Mouse (Mus musculus) ES-E14 (cell line): ENCODE data around the gene Tnrc18. TPM values are rescaled to one million over a fixed set of nuclear protein-coding genes. Genes with fewer than 3 reads are reported as not detected.
A peak's percentile ranks its signal among the peaks of the same experiment; 100 is the strongest.

Experiments
- DNase-seq: peaks from one replicate; pipeline ENCODE4 v3.0.0-alpha.2; 2013; ENCODE audit warnings: low read depth, low spot score
- H3K27ac ChIP-seq: 2 replicates; pipeline ENCODE4 v1.5.1; 2012; ENCODE audit warnings: low read depth, mild to moderate bottlenecking, low read length, moderate library complexity, mixed read lengths; ENCODE audit not compliant: poor library complexity, insufficient read depth, severe bottlenecking
- H3K36me3 ChIP-seq: 2 replicates; pipeline ENCODE4 v1.6.1; 2012; ENCODE audit warnings: mild to moderate bottlenecking, low read length, moderate library complexity, mixed read lengths; ENCODE audit not compliant: control insufficient read depth, poor library complexity, insufficient read depth, severe bottlenecking
- H3K4me1 ChIP-seq, 2 experiments: fragments of 150-350 bp in 1 of 2; sonication (generic) in 1 of 2; 2 replicates each; pipeline ENCODE4 v1.6.1; 2012; ENCODE audit warnings: low read length in 2 of 2, mild to moderate bottlenecking in 1 of 2, mixed read lengths in 1 of 2; ENCODE audit not compliant: control insufficient read depth in 2 of 2, insufficient read depth in 2 of 2, poor library complexity in 1 of 2
- H3K4me3 ChIP-seq, 2 experiments: fragments of 150-350 bp in 1 of 2; sonication (generic) in 1 of 2; 2 replicates each; pipeline ENCODE4 v1.5.1; 2012; ENCODE audit warnings: low read length in 2 of 2, low read depth in 1 of 2, mild to moderate bottlenecking in 1 of 2, mixed read lengths in 1 of 2; ENCODE audit not compliant: insufficient read depth in 1 of 2, poor library complexity in 1 of 2, severe bottlenecking in 1 of 2
- H3K9ac ChIP-seq: 2 replicates; pipeline ENCODE4 v1.6.1; 2012; ENCODE audit warnings: low read depth, mild to moderate bottlenecking, low read length, mixed read lengths; ENCODE audit not compliant: poor library complexity, insufficient read depth, severe bottlenecking
- H3K9me3 ChIP-seq: fragments of 150-350 bp; sonication (generic); 2 replicates; pipeline ENCODE4 v1.6.1; 2012; ENCODE audit warnings: low read depth, mild to moderate bottlenecking, low read length; ENCODE audit not compliant: control insufficient read depth, insufficient read depth
- CHD2 ChIP-seq: IDR thresholded peaks from 2 replicates; pipeline ENCODE4 v1.6.1; 2014; ENCODE audit warnings: mild to moderate bottlenecking, low read depth, low read length, inconsistent platforms
- HCFC1 ChIP-seq: IDR thresholded peaks from 2 replicates; pipeline ENCODE4 v1.6.1; 2012; ENCODE audit warnings: low read length, inconsistent platforms, borderline replicate concordance; ENCODE audit not compliant: insufficient read depth
- MAFK ChIP-seq: IDR thresholded peaks from 2 replicates; pipeline ENCODE4 v1.6.1; 2014; ENCODE audit warnings: mild to moderate bottlenecking, low read depth, low read length, inconsistent platforms; ENCODE audit not compliant: insufficient read depth
- ZC3H11A ChIP-seq: IDR thresholded peaks from 2 replicates; pipeline ENCODE4 v1.6.1; 2012; ENCODE audit warnings: low read depth, mild to moderate bottlenecking, inconsistent platforms, low read length, borderline replicate concordance
- ZNF384 ChIP-seq: IDR thresholded peaks from 2 replicates; pipeline ENCODE4 v1.6.1; 2012; ENCODE audit warnings: low read depth, low read length, inconsistent platforms
- in situ Hi-C, 2 experiments: fragments of 600-800 bp; cut with MboI; formaldehyde crosslinking; loops; one replicate each; pipeline ENCODE4 v1.15.1; 2025; ENCODE audit warnings: low sequenced_read_pairs in 2 of 2, inconsistent platforms in 1 of 2; ENCODE audit not compliant: unreplicated experiment in 2 of 2
- total RNA-seq: library from RNA; depleted of rRNA; stranded (reverse); fragments of 300-350 nt; gene quantifications from 2 replicates; pipeline ENCODE4 v1.2.3, GENCODE M21; 2012

Gene Tnrc18
- total RNA-seq, 1 experiment, result 20.7 TPM

DNA sequence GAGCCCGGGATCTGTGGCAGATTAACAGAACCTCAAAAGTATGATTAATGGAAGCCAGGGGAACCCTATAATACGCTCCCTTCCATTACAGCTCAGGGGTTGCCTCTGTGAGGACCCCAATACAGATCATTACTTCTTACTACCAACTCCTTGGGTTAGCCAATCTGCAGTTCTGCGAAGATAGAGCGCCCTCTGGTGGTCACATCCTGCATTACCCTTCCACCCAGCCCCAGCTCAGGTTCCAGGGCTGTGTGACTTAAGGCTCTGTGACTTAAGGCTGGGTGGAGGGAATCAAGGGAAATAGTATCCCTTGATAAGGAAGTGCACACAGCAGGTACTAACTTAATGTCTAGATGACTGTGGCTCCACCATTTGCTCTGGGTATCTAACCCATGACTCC lies 99.4 kb downstream of the Tnrc18 start:
- Histone ChIP-seq H3K36me3 (peaks cover 4% of the 10 kb centered on the region; the same call in 1 of the 2 replicates), H3K4me3 (no peak overlapping the region), H3K27ac (no peak overlapping the region), H3K9me3 (no peaks in the 10 kb centered on the region), H3K4me1 (peaks cover 3 to 25% of the 10 kb centered on the region in 2 experiments; a peak in 3 of 4 replicates), H3K9ac (no peak overlapping the region)
- DNase-seq, result peak; percentile 75
- TF ChIP-seq ZC3H11A (peak; percentile 85), ZNF384 (no peak)
- in situ Hi-C loops, result no loop called here

DNA sequence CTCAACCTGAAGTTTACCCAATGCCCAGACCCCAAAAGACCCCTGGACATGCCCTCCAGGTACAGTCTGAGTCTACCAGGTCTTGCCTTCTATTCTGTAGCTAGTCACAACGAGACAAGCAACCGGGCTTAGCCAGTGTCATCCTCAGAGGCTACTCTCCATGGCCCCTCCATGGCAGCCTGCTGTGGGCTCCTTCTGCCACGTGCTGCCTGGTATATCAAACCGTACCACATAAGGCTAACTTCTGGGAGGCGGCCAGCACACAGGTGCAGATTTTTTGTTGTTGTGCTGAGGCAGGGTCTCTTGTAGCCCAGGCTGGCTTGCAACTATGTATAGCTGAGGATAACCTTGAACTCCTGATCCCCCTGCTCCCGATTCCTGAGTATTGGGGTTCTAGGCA lies 101.4 kb downstream of the Tnrc18 start:
- Histone ChIP-seq H3K36me3 (peaks cover 2% of the 10 kb centered on the region; the same call in 1 of the 2 replicates), H3K27ac (no peak overlapping the region), H3K9ac (no peak overlapping the region), H3K4me1 (peaks cover 3 to 25% of the 10 kb centered on the region in 2 experiments; a peak in 3 of 4 replicates), H3K9me3 (no peaks in the 10 kb centered on the region), H3K4me3 (no peak overlapping the region)
- TF ChIP-seq CHD2, result no peak
- no peak for TF ChIP-seq HCFC1
- TF ChIP-seq MAFK, result no peak
- TF ChIP-seq ZNF384, result no peak
- TF ChIP-seq ZC3H11A, result no peak
- DNase-seq, result no peak
- in situ Hi-C loops, result no loop called here

DNA sequence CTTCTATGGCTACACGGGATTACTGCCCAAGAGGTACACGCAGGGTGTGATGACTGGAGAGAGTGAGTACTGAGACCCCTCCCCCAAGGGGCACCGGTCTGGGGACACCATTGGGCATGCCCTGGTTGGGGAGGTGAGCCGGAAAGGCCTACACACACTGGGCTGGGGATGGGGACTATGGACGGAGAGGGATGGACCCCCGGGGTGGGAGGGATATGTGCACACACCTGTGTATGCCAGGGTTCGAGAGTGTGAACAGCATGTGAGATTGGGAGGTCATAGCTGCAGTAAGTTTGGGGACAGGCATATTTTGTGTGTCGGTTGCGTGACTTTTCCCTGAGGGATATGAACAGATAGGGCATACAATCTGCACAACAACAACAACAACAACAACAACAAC lies 102.4 kb downstream of the Tnrc18 start:
- peaks cover 2% of the 10 kb centered on the region; the same call in 1 of the 2 replicates for H3K36me3 ChIP-seq
- in situ Hi-C loops, result no loop called here
- no peaks in the 10 kb centered on the region for H3K9me3 ChIP-seq
- DNase-seq, result no peak
- H3K4me3 ChIP-seq, result no peak overlapping the region
- peaks cover 3 to 25% of the 10 kb centered on the region in 2 experiments; a peak in 3 of 4 replicates for H3K4me1 ChIP-seq
- TF ChIP-seq HCFC1 (no peak), CHD2 (no peak), ZC3H11A (no peak), ZNF384 (no peak), MAFK (no peak)
- no peak overlapping the region for H3K9ac ChIP-seq
- H3K27ac ChIP-seq, result no peak overlapping the region

DNA sequence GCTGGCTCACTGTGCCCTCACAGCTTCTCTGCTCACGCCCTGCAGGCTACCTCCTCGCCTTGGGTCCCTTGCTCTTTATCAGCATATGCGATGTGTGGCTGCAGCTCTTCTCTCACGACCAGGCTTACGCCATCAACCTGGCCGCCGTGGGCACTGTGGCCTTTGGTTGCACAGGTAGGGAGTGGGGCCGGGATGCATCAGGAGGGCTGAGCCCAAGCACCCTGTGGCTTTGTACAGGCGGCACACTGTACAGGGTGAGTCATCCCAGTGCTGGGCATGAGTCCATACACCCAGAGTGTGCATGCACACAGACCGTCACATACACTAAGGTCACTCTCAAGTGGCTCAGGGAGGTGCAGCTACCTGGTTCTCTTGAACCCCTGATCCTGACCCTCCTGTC lies 103.5 kb downstream of the Tnrc18 start:
- DNase-seq, result no peak
- no peak overlapping the region for H3K27ac ChIP-seq
- H3K9ac ChIP-seq, result no peak overlapping the region
- in situ Hi-C loops, result no loop called here
- H3K36me3 ChIP-seq, result peaks cover 2% of the 10 kb centered on the region; the same call in 1 of the 2 replicates
- TF ChIP-seq CHD2 (no peak), MAFK (no peak), ZNF384 (no peak), ZC3H11A (no peak), HCFC1 (no peak)
- H3K4me1 ChIP-seq, result peaks cover 3 to 23% of the 10 kb centered on the region in 2 experiments; a peak in 3 of 4 replicates
- H3K9me3 ChIP-seq, result no peaks in the 10 kb centered on the region
- H3K4me3 ChIP-seq, result no peak overlapping the region

DNA sequence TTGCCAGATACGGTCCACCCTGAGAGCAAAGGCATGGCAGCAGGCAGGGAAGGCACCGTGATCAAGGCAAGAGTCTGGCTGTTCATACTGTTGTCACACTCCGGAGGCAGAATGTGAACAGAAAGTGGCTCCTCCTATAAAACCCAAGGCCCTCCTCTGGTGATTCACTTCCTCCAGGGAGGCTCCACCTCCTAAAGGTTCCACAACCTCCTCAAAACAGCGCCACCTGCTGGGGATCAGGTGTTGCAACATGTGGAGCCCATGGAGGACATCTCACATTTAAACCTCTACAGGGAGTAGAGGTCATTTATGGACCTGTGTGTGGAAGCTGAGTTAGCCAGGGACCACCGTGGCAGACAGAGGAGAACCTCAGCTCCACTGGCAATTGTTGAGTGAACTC lies 105.1 kb downstream of the Tnrc18 start:
- H3K9ac ChIP-seq, result no peak overlapping the region
- in situ Hi-C loops, result no loop called here
- TF ChIP-seq HCFC1 (no peak), MAFK (no peak), ZNF384 (no peak), CHD2 (no peak), ZC3H11A (no peak)
- no peak overlapping the region for H3K27ac ChIP-seq
- no peak for DNase-seq
- no peaks in the 10 kb centered on the region for H3K36me3 ChIP-seq
- no peak overlapping the region for H3K4me3 ChIP-seq
- H3K9me3 ChIP-seq, result no peaks in the 10 kb centered on the region
- H3K4me1 ChIP-seq, result peaks cover 0 to 10% of the 10 kb centered on the region in 2 experiments; a peak in 1 of 4 replicates
